Mouse (Mus musculus) T-helper 2 cell (primary cell): ENCODE data around the gene Gm5890.
"Not testable (repeated sequence)": the region's sequence is repeated elsewhere in the genome, so short reads cannot be mapped to it uniquely, and the experiment has no call there.

ENCODE experiments used
- in situ Hi-C: fragments of 300-600 bp; cut with MboI, MseI; formaldehyde crosslinking; loops from one replicate; pipeline ENCODE4 v1.15.1; 2025; ENCODE audit warnings: high pct_unique_total_duplicates

Gm5890 gene

DNA sequence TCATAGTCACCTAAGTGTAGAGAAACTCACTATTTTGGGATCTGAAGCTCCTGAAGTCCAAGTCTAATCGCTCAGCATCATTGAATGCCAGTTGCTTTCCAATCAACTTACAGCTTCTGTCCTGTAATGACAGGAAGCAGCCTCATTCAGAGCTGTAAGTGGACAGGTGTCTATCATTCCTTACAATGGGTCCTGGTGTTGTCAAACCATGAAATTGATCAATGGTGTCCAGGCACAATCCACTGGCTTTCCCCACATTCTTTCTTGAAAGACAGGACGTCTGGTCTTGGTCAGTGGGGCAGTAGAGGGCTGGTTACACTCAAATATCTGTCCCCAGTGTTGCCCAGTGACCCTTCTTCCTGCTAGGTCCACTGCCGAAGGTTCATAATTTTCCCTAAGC, at the start of gene Gm5890:
TSS of gene Gm5890 (minus strand) at position 101 of the 400 bp plus-strand sequence.
- in situ Hi-C loops = not testable (repeated sequence)

DNA sequence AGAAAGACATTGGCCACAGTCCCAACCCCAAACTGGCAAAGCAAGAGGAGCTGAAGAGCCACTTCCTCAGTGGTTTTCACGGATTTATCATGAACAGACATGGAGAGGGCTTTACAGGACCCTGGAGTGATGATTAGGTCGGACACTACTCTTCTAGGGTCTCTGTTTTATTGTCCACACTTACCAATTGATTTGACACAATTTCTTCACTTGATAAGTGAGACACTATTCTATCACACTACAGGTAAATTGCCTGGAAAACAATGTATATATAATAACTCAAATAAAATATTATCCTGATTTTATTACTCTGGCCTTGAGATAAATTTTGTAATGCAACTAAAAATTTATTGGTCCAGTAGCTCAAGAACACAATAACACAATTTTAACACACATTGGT, 28.9 kb downstream of the Gm5890 start, which contains the start of gene Gm4498:
TSS of gene Gm4498 (minus strand) at position 101 of the 400 bp plus-strand sequence.
- in situ Hi-C loops = not testable (repeated sequence)
